Mouse (Mus musculus) neural tube, embryonic 10.5 days (tissue): ENCODE measurements around the gene Dtl.
"Not testable (repeated sequence)": the region's sequence is repeated elsewhere in the genome, so short reads cannot be mapped to it uniquely, and the experiment has no call there.

Experiments used
- DNase-seq: peaks from one replicate; pipeline ENCODE4 v3.0.0-alpha.2; 2017; ENCODE audit warnings: low spot score; ENCODE audit errors: extremely low spot score

Gene Dtl

DNA sequence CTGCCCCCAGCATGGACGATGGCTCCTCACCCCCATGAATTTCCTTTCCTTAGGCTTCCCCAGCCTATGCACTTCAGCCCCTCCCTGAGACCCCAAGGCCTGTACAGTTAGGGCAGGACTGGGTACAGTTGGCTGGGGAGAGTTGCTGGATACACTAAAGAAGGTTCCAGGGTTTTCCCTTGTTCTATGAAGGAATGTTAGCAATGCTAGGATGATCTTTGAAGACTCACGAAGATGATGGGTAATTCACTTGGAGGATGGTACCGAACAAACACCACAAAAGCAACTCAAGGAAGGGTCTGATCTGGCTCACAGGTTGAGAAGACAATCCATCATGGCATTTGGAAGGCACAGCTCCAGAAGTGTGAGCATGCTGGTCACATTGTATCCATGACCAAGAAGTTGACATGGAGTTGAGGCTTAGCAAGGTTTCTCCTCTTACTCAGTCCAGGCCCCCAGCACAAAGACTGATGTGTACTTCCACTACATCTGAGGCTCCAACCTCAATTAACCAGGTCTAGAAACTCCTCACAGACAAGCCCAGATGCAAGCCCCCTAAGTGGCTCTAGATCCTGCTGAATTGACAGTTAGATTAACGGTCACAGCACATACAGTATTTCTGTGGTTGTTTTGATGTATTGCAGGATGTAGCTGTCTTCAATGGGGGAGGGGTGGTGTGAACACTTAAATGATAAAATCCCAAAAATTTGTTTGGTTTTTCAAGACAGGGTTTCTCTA is 55.8 kb downstream of the Dtl start:
- no peak for DNase-seq

DNA sequence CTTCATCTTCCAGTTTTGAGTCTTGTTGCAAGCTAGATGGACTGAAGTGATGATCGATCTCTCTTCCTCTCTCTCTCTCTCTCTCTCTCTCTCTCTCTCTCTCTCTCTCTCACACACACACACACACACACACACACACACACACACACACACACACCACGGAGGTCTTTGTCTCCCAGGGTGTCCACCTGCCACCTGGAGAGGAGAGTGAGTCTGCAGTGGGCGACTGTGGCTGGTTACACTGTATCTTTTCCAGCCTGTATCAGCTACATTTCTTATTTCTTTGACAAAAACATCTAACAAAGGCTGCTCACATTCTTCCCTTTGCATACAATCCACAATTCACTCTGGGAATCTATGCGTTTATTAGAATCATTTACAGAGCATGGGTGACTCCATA is 56.4 kb downstream of the Dtl start:
- DNase-seq, result no peak

DNA sequence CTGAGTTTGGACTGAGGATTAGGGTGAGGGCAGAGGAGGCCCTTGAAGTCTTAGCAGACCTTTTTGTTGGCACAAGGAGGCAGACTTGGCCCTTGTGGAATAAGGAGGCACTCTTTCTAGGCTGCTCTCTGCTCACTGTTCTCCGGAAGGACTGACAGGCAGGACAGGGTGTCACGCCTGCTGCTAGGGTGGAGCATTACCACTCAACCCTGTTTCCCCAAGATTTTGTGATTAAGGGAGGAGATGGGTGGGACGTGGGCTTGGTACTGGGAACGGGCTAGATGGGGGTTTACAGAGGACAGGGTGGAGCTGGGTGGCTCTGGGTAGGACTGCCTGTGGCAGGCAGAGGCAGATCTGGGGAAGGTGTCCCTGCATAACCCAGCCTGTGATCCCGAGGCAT is 57.4 kb downstream of the Dtl start:
- DNase-seq, result no peak

DNA sequence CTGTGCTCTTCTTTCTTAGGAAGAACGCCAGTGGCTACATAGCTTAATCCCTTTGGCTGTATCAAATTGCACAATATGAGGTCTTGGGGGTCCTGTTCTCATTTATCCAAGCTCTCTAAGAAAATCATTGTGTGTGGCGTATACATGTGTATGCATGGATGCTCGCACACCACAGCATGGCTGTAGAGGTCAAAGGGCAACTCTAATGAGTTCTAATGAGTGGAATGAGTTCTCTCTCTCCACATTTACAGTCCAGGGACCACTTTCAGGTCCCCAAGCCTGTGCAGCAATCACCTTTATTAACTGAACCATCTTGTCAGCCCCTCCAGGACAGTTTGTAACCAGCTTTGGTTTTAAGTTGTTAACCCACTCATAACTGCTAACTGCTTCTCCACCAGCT is 58.3 kb downstream of the Dtl start:
- no peak for DNase-seq

DNA sequence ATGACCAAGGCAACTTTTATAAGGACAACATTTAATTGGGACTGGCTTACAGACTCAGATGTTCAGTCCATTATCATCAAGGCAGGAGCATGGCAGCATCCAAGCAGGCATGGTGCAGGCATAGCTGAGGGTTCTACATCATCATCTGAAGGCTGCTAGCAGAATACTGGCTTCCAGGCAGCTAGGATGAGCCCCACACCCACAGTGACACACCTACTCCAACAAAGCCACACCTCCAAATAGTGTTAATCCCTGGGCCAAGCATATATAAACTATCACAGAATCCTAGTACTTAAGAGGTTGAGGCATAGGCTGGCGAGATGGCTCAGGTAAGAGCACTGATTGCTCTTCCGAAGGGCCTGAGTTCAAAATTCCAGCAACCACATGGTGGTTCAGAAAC is 59.0 kb downstream of the Dtl start:
- not testable (repeated sequence) for DNase-seq

DNA sequence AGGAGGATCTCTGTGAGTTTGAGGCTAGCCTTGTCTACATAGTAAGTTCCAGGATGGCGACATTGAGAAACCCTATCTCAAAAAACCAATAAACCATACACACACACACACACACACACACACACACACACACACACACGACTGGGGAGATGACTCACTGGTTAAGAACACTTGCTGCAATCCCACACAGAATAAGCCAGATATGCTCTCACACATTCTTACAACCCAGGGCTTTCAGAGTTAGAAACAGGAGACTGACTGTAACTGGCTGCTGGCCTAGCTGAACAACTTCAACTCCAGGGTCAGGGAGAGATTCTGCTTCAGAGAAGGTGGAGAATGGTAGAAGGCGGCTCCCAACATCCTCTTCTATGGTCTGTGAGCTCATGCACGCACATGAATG is 62.1 kb downstream of the Dtl start:
- DNase-seq, result no peak

DNA sequence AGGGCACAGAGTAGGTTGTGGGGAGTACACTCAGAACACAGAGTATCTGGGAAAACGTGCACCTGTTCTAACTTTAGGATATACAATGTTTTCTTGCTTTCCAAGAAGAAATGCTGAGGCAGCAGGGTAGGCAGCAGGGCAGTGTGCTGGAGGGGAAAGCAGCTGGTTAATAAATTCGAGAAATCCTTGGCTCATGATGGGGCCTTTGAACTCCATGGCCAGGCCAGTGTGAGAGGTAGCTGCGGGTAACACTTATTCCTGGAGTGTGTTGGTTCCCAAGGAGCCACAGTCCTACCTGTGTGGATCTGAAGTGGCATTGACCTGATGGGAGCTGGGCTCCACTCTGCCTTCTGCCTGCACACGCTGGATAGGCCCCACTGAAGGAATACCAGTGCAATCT is 63.0 kb downstream of the Dtl start:
- DNase-seq, result no peak

DNA sequence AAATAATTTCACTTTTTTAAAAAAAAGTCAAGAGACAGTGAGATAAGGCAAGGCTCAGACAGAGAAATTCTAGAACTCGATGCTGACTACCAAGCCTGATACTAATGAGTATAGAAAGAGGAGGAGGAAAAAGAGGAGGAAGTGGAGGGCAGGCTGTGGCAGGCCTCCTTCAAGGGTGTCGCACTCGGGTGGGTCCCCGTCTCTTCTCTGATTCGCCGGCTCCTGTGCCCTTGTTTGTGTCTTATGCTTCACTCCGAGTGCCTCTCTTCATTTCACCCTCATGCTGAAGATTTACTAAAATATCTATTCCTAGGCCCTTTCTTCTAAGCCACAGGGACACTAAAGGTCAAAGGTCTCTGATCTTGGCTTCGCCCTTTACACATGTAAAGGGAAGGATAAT is 63.8 kb downstream of the Dtl start:
- no peak for DNase-seq

DNA sequence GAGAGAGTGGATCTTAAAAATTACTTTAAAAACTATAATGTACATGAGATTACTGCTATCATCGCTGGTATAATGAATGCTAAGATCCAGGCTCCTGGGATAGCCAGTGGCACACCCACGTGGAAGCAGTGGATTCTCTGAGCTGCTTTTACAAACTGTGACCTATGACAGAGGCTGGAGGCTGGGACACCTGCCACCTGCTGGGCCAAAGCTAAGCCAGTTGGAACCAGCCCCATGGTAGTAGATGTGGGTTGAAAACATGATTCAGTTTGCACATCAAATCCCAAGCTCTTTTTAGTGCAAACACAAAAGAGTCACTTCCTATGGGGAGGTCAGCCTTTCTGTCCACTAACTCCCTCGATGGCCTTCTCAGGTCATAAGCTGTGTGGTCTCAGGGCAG is 65.5 kb downstream of the Dtl start:
- no peak for DNase-seq

DNA sequence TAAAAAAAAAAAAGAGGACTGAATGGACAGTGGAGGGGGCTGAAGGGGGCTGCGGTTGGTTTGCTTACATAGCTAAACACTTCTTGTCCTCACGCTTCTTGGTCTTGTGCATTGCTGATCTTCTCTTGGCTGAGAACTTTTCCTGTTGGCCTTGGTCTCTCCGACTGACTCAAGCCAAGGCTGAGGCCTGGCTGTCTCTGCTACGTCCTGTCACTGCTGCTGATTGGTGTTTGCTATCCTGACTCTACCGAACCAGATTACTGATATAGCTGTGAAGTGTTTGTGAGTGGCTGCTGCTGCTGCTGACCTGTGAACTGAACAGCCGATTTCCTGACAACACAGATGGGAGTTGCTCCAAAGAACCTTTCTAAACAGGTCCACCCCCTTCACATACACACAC is 66.2 kb downstream of the Dtl start:
- no peak for DNase-seq

DNA sequence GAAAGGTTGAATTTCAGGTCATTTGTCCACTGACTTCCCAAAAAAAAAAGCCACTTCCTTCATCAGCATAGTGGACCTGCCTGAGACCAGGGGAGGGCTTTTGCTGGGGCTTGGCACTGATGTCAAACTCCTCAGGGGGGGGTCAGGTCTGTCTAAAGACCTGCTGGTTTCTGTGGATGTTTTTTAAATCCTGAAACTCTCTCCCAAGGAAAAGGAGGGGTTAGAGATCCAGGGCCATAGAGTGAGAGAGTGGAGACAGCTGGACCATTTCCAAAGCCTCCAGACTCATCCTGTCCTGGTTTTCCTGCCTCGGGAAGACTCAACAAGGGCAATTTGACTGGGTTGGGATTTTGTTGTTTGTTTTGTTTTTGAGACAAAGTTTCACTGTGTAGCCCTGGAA is 68.6 kb downstream of the Dtl start:
- DNase-seq, result no peak

DNA sequence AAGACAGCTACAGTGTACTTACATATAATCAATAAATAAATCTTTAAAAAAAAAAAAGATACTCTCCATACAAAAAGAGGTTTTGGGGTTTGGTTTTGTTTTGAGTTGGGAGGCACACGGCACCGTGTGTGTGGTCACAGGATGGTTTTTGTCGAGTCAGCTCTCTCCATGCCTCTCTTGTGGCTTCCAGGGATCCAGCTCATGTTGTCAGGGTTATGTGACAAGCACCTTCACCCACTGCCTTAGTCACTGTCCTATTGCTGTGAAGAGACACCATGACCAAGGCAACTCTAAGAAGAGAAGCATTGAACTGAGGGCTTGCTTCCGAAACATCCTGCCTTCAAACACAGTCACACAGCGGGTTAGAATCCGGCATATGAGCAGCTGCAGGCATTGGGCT is 75.7 kb downstream of the Dtl start:
- DNase-seq, result no peak

DNA sequence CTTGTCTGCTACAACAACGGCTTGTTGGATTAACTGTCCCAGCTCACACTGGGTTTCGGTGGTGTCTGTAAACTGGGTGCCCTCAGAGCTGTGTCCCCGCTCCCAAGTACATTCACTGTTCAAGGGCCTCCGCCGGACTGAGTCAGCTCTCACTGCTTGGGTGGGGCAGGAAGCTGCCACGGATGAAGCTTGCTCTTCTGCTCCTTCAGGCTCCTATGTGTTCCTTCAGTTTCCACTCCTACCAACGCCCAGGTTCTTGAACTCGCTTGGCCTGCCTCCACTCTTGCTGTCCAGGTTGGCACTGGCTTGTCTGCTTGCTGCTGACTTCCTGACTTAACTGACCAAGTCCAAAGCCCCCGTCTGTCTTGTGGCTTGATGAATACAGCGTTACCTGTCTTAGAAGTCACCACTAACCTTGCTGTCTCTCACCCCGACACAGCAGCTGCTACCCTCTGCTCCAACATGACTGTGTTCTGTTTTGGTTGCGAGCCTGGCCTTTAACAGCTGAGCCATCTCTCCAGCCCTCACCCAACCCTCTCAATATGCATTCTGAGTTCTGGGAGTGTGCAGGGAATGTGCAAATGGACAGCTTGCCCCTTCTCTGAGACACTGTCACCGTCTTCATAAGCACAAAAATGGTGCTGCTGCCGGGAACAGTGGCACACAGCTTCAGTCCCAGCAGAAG is 76.9 kb downstream of the Dtl start:
- no peak for DNase-seq

DNA sequence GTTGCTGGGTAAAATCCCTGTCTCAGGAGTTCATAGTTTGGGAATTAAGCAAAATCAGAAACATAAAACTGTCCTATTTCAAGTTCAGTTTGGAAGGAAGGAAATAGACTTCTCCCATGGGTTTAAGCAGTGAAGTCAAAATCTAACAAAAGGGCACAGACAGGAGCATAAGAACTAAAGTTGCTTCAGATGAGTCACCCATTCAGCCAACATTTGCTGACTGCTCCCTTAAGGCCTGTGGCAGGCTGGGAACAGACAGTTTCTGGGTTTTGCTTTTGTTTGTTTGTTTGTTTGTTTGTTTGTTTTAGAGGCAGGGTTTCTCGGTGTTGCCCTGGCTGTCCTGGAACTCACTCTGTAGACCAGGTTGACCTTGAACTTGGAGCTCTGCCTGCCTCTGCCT is 78.7 kb downstream of the Dtl start:
- no peak for DNase-seq

DNA sequence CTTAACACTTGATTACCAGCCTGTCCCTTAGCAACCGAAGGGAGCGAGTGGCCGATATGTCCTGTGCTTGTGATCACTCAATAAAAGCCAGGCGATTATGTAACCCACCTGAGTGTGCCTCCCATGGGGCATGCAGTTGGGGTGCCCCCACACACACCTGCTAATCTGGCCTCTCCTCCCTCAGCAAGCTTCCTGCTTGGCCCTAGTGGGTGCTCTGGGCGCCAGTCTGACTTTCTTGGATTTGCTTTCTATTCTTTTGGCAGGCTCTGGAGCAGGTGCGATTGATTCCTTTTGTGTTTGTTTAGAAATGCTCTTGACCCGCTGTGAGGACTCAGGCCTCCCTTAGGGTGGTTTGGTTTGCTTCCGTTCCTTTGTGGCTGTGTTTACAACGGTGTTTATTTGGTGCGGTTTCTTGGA is 80.3 kb downstream of the Dtl start:
- DNase-seq, result no peak

DNA sequence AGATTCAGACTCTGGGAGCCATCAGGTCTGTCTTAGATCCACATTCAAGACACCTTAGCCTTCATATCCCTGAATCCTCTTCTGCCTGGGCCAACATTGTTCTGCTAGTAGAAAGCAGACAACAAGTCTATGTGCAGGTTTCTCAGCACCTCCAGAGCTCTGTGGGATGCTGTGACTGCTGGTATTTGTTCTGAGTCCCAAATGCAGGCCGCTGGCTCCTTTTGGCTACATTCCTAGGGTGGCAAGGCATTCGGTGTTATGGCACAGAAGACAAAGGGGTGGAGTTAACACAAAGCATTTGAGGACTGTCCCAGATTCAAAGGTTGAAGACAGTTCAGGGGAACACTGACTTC is 81.1 kb downstream of the Dtl start:
- DNase-seq, result no peak

DNA sequence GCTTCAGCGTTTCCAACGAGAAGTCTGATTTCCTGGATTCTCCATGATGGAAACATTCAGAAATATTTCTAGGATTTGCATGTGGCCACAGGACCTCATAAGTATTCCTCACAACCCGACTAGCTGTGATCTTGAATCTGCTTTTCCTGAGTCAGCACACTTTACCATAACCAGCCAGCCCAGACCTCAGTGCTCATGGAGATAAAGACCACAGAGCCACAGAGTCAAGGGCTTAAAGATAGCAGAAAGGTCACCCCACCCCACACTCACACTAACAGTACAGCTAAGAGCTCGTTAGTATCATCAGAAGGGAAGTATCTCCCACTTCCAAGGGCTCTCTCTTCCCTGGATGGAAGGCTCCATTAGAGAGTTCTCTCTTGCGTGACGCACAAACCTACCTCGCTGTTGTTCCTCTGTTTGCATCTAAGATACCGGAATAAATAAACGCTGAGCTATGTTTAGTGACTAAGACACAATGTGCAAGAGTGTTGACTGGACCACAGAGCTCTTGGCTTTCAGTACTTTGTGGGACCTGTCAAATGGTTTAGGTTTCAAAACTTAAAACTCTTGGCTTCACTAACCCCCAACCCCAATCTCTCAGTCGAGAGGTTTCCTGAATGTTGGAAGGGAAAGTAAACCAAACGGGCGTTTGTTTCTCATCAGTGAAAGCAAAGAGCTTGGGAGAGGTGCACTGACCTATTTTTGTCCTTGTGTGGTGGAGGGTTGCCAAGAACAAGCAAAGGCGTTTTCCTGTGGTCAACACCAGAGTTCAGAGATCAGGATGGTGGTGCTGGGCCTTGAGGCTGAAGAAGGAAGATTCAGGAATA is 81.7 kb downstream of the Dtl start:
- DNase-seq, result no peak

DNA sequence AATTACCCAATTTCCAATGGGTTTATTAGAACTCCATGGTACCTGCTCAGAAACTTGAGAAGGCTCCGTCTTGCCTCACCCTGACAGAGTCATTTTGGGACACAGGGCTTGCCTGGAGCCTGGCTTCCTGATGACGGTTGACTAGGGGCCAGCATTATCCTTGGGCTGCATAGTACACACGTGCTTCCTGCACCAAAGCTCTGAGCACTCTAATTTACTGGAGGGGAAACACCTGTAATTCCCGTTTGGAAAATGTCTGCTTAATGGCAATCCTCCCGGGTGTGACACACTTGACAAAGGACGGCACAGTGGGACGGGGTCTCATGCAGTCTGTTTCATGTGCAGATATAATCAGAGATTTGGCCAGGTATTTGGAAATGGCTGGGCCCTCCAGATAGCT is 84.9 kb downstream of the Dtl start:
- no peak for DNase-seq
